Mouse (Mus musculus): Measurements from ENCODE around the gene Akap11. TPM values are rescaled to one million over a fixed set of nuclear protein-coding genes. Genes with fewer than 3 reads are reported as not detected.

Akap11 gene
- polyA plus RNA-seq, 1 experiment from 2014 or later = 54.3 TPM

GRCm38 (mm10) chr14:78553661-78554060 is 17.1 kb upstream of the Akap11 start:
- in situ Hi-C loops (cut with MboI; ENCODE audit: low pct_unique_long_range_greater_than_20kb) = no loop called here

GRCm38 (mm10) chr14:78548807-78549206 is 12.2 kb upstream of the Akap11 start:
- no peak for ATAC-seq
- POLR2A ChIA-PET = no interaction called here

More at GRCm38 (mm10) chr14:78553661-78554060, 17.1 kb upstream of the Akap11 start:
- ChIA-PET CTCF (interaction anchor here (1.2 to 1.7 kb wide), 2 partner anchors 8 to 9 kb away, joined by 3 to 4 read pairs; no protein-coding TSS in a partner anchor), POLR2A (no interaction called here)
- peak; percentile 37 for TF ChIP-seq CTCF (IDR thresholded peaks at IDR 0.05)
- H3K27me3 ChIP-seq = no peaks in the 10 kb centered on the region
- ATAC-seq (no peak), DNase-seq (ENCODE audit: low read depth, low spot score) (no peak)

GRCm38 (mm10) chr14:78541319-78541718 is 4.7 kb upstream of the Akap11 start:
- in situ Hi-C loops (cut with MboI; ENCODE audit: low pct_unique_long_range_greater_than_20kb) = no loop called here
- CTCF ChIA-PET = no interaction called here
- no peaks in the 10 kb centered on the region for H3K27me3 ChIP-seq
- POLR2A ChIA-PET = no interaction called here
- ATAC-seq (no peak), DNase-seq (ENCODE audit: low read depth, low spot score) (no peak)
- TF ChIP-seq CTCF (IDR thresholded peaks at IDR 0.05) = no peak

More at GRCm38 (mm10) chr14:78548807-78549206, 12.2 kb upstream of the Akap11 start:
- CTCF ChIA-PET = no interaction called here
- TF ChIP-seq CTCF (IDR thresholded peaks at IDR 0.05) = no peak
- in situ Hi-C loops (cut with MboI; ENCODE audit: low pct_unique_long_range_greater_than_20kb) = no loop called here
- no peak for DNase-seq (ENCODE audit: low read depth, low spot score)
- H3K27me3 ChIP-seq = no peaks in the 10 kb centered on the region

GRCm38 (mm10) chr14:78539821-78540220 is 3.2 kb upstream of the Akap11 start:
- TF ChIP-seq CTCF (IDR thresholded peaks at IDR 0.05) = no peak
- in situ Hi-C loops (cut with MboI; ENCODE audit: low pct_unique_long_range_greater_than_20kb) = no loop called here
- ChIA-PET CTCF (no interaction called here), POLR2A (no interaction called here)
- DNase-seq (ENCODE audit: low read depth, low spot score) = no peak
- no peak for ATAC-seq
- H3K27me3 ChIP-seq = no peaks in the 10 kb centered on the region

- no peak for TF ChIP-seq CTCF (IDR thresholded peaks at IDR 0.05)
- DNase-seq (ENCODE audit: low read depth, low spot score) (peak; percentile 42), ATAC-seq (peak; percentile 63)
- ChIA-PET POLR2A (no interaction called here), CTCF (interaction anchor here (2.5 kb wide), 1 partner anchor 25 kb away, joined by 5 read pairs; no protein-coding TSS in a partner anchor)
- in situ Hi-C loops (cut with MboI; ENCODE audit: low pct_unique_long_range_greater_than_20kb) = no loop called here
- no peaks in the 10 kb centered on the region for H3K27me3 ChIP-seq
These were observed 2.1 kb upstream of the Akap11 start for GRCm38 (mm10) chr14:78538572-78539320.

- DNase-seq (ENCODE audit: low read depth, low spot score) (no peak), ATAC-seq (no peak)
- H3K27me3 ChIP-seq = no peaks in the 10 kb centered on the region
- TF ChIP-seq CTCF (IDR thresholded peaks at IDR 0.05) = no peak
- CTCF ChIA-PET = interaction anchor here (2.5 kb wide), 1 partner anchor 26 kb away, joined by 5 read pairs; no protein-coding TSS in a partner anchor
- POLR2A ChIA-PET = no interaction called here
- in situ Hi-C loops (cut with MboI; ENCODE audit: low pct_unique_long_range_greater_than_20kb) = no loop called here
These were observed 943 bp upstream of the Akap11 start for GRCm38 (mm10) chr14:78537551-78537950.

- H3K27me3 ChIP-seq = no peaks in the 10 kb centered on the region
- DNase-seq (ENCODE audit: low read depth, low spot score) (no peak), ATAC-seq (no peak)
- ChIA-PET POLR2A (no interaction called here), CTCF (no interaction called here)
- in situ Hi-C loops (cut with MboI; ENCODE audit: low pct_unique_long_range_greater_than_20kb) = no loop called here
- TF ChIP-seq CTCF (IDR thresholded peaks at IDR 0.05) = no peak
These were observed 1.2 kb downstream of the Akap11 start for GRCm38 (mm10) chr14:78535366-78535765.

- in situ Hi-C loops (cut with MboI; ENCODE audit: low pct_unique_long_range_greater_than_20kb) = no loop called here
- no peaks in the 10 kb centered on the region for H3K27me3 ChIP-seq
- TF ChIP-seq CTCF (IDR thresholded peaks at IDR 0.05) = no peak
- CTCF ChIA-PET = interaction anchor here (1.3 kb wide), 1 partner anchor 9 kb away, joined by 3 read pairs; no protein-coding TSS in a partner anchor
- POLR2A ChIA-PET = no interaction called here
- ATAC-seq (no peak), DNase-seq (ENCODE audit: low read depth, low spot score) (no peak)
These were observed 2.0 kb downstream of the Akap11 start for GRCm38 (mm10) chr14:78534651-78535050.

GRCm38 (mm10) chr14:78533701-78534100 is 2.9 kb downstream of the Akap11 start:
- no peaks in the 10 kb centered on the region for H3K27me3 ChIP-seq
- TF ChIP-seq CTCF (IDR thresholded peaks at IDR 0.05) = no peak
- no peak for ATAC-seq
- POLR2A ChIA-PET = no interaction called here
- in situ Hi-C loops (cut with MboI; ENCODE audit: low pct_unique_long_range_greater_than_20kb) = no loop called here
- no peak for DNase-seq (ENCODE audit: low read depth, low spot score)
- CTCF ChIA-PET = interaction anchor here (1.3 kb wide), 1 partner anchor 8 kb away, joined by 3 read pairs; no protein-coding TSS in a partner anchor

GRCm38 (mm10) chr14:78532345-78532744 is 4.3 kb downstream of the Akap11 start:
- ATAC-seq = no peak
- POLR2A ChIA-PET = no interaction called here
- no peak for DNase-seq (ENCODE audit: low read depth, low spot score)
- no peak for TF ChIP-seq CTCF (IDR thresholded peaks at IDR 0.05)
- H3K27me3 ChIP-seq = no peaks in the 10 kb centered on the region
- CTCF ChIA-PET = no interaction called here
- in situ Hi-C loops (cut with MboI; ENCODE audit: low pct_unique_long_range_greater_than_20kb) = no loop called here

- no peaks in the 10 kb centered on the region for H3K27me3 ChIP-seq
- TF ChIP-seq CTCF (IDR thresholded peaks at IDR 0.05) = no peak
- DNase-seq (ENCODE audit: low read depth, low spot score) (no peak), ATAC-seq (no peak)
- in situ Hi-C loops (cut with MboI; ENCODE audit: low pct_unique_long_range_greater_than_20kb) = no loop called here
- ChIA-PET CTCF (no interaction called here), POLR2A (no interaction called here)
These were observed 6.4 kb downstream of the Akap11 start for GRCm38 (mm10) chr14:78530256-78530655.

Measured in Patski (cell line).